Mouse (Mus musculus) embryonic fibroblast, embryonic 13.5 days (primary cell): Measurements from ENCODE around the gene Slc44a1.

ENCODE experiments used
- CTCF ChIP-seq: IDR thresholded peaks from 2 replicates; pipeline ENCODE4 v1.5.1; 2011; ENCODE audit warnings: mild to moderate bottlenecking, control low read depth, low read length, moderate library complexity, borderline replicate concordance; ENCODE audit not compliant: insufficient read depth
- POLR2A ChIP-seq: IDR thresholded peaks from 2 replicates; pipeline ENCODE4 v1.6.1; 2011; ENCODE audit warnings: low read depth, mild to moderate bottlenecking, control low read depth, low read length, moderate library complexity

- TF ChIP-seq POLR2A = no peak
- TF ChIP-seq CTCF = no peak
Observed at GRCm38 (mm10) chr4:53403386-53403785, 36.8 kb upstream of the Slc44a1 start.
